Mouse (Mus musculus): ENCODE data around the gene Aar2. TPM values are rescaled to one million over a fixed set of nuclear protein-coding genes. Genes with fewer than 3 reads are reported as not detected.

Gene Aar2
- polyA plus RNA-seq, 1 experiment: 16.4 TPM

DNA sequence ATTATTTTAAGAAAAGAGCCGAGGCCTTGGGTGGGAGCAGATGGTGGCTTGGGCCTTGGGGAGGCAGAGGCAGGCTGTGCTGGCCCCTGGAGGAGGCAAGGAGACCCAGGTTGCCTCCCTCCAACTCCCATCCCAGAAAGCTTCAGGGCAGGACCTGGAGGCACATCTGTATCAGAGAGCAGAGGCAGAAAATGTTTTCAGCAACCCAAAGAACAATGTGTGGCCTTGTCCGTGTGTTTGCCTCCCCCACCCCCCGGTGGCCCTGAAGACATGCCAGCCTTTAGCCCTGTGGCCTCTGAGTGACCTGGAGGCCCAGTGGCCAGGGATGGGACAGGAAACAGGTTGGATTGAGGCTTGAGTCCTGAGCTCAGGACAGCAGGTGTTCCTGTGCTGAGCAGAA lies 57.8 kb downstream of the Aar2 start:
- Histone ChIP-seq H3K36me3 (ENCODE audit: control insufficient read depth, insufficient read depth, low read length, poor library complexity, severe bottlenecking) (no peaks in the 10 kb centered on the region), H3K27me3 (ENCODE audit: control insufficient read depth, insufficient read depth, low read length, poor library complexity, severe bottlenecking) (no peaks in the 10 kb centered on the region), H3K9me3 (replicated peaks; ENCODE audit: control insufficient read depth, insufficient read depth, low read length, poor library complexity, severe bottlenecking) (no peaks in the 10 kb centered on the region), H3K4me3 (ENCODE audit: low read depth, low read length) (no peak overlapping the region), H3K9ac (ENCODE audit: low read depth, poor library complexity, severe bottlenecking) (no peak overlapping the region), H3K4me1 (ENCODE audit: control insufficient read depth, insufficient read depth, low read length) (peaks cover 4% of the 10 kb centered on the region), H3K27ac (ENCODE audit: insufficient read depth, low read length) (no peak overlapping the region)
- TF ChIP-seq CTCF (IDR thresholded peaks at IDR 0.05; ENCODE audit: low read depth, low read length): no peak
- TF ChIP-seq POLR2A (IDR thresholded peaks at IDR 0.05; ENCODE audit: insufficient read depth, low read length): no peak
- TF ChIP-seq EP300 (IDR thresholded peaks at IDR 0.05; ENCODE audit: insufficient read depth, low read depth, low read length): no peak

DNA sequence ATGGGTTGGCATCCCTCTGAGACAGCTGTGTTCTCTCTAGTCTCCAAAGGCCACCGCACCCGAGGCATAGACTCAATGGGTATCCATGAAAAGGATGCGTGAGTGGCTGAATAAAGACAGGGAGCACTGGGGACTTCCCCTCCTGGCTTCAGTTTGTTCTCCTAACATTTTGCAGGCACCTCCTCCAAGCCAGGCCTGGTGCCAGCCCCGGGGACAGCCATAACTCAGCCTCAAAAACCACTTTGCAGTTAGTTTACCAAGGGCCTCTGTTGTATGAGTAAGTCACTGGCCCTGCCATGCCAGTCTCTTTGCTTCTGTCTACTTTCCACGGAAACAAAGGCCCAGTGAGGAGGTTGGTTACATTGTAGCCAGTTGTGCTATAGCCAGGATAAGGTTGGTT lies 58.6 kb downstream of the Aar2 start:
- H3K4me3 ChIP-seq (ENCODE audit: low read depth, low read length): no peak overlapping the region
- peaks cover 4% of the 10 kb centered on the region for H3K4me1 ChIP-seq (ENCODE audit: control insufficient read depth, insufficient read depth, low read length)
- no peak overlapping the region for H3K27ac ChIP-seq (ENCODE audit: insufficient read depth, low read length)
- H3K36me3 ChIP-seq (ENCODE audit: control insufficient read depth, insufficient read depth, low read length, poor library complexity, severe bottlenecking): no peaks in the 10 kb centered on the region
- H3K9ac ChIP-seq (ENCODE audit: low read depth, poor library complexity, severe bottlenecking): no peak overlapping the region
- TF ChIP-seq POLR2A (IDR thresholded peaks at IDR 0.05; ENCODE audit: insufficient read depth, low read length) (no peak), EP300 (IDR thresholded peaks at IDR 0.05; ENCODE audit: insufficient read depth, low read depth, low read length) (no peak), CTCF (IDR thresholded peaks at IDR 0.05; ENCODE audit: low read depth, low read length) (no peak)
- H3K27me3 ChIP-seq (ENCODE audit: control insufficient read depth, insufficient read depth, low read length, poor library complexity, severe bottlenecking): no peaks in the 10 kb centered on the region
- no peaks in the 10 kb centered on the region for H3K9me3 ChIP-seq (replicated peaks; ENCODE audit: control insufficient read depth, insufficient read depth, low read length, poor library complexity, severe bottlenecking)

GRCm38 (mm10) chr2:156613081-156613540 lies 65.7 kb downstream of the Aar2 start:
- H3K36me3 ChIP-seq (ENCODE audit: control insufficient read depth, insufficient read depth, low read length, poor library complexity, severe bottlenecking): no peaks in the 10 kb centered on the region
- TF ChIP-seq CTCF (IDR thresholded peaks at IDR 0.05; ENCODE audit: low read depth, low read length) (peak; percentile 62), POLR2A (IDR thresholded peaks at IDR 0.05; ENCODE audit: insufficient read depth, low read length) (no peak)
- H3K27ac ChIP-seq (ENCODE audit: insufficient read depth, low read length): no peak overlapping the region
- peak overlapping the region; percentile 97 for H3K4me3 ChIP-seq (ENCODE audit: low read depth, low read length)
- peak overlapping the region; percentile 85 for H3K9ac ChIP-seq (ENCODE audit: low read depth, poor library complexity, severe bottlenecking)
- no peaks in the 10 kb centered on the region for H3K4me1 ChIP-seq (ENCODE audit: control insufficient read depth, insufficient read depth, low read length)
- H3K27me3 ChIP-seq (ENCODE audit: control insufficient read depth, insufficient read depth, low read length, poor library complexity, severe bottlenecking): no peaks in the 10 kb centered on the region
- no peaks in the 10 kb centered on the region for H3K9me3 ChIP-seq (replicated peaks; ENCODE audit: control insufficient read depth, insufficient read depth, low read length, poor library complexity, severe bottlenecking)

GRCm38 (mm10) chr2:156613541-156614257 lies 66.3 kb downstream of the Aar2 start, which contains the start of gene Dlgap4:
Dlgap4 (plus strand) TSS chr2:156613705.
- Histone ChIP-seq H3K4me3 (ENCODE audit: low read depth, low read length) (peak within 1 kb of the TSS; percentile 97), H3K36me3 (ENCODE audit: control insufficient read depth, insufficient read depth, low read length, poor library complexity, severe bottlenecking) (no peaks in the 10 kb centered on the region), H3K4me1 (ENCODE audit: control insufficient read depth, insufficient read depth, low read length) (no peaks in the 10 kb centered on the region), H3K27me3 (ENCODE audit: control insufficient read depth, insufficient read depth, low read length, poor library complexity, severe bottlenecking) (no peaks in the 10 kb centered on the region), H3K9me3 (replicated peaks; ENCODE audit: control insufficient read depth, insufficient read depth, low read length, poor library complexity, severe bottlenecking) (no peaks in the 10 kb centered on the region), H3K9ac (ENCODE audit: low read depth, poor library complexity, severe bottlenecking) (peak within 1 kb of the TSS; percentile 85), H3K27ac (ENCODE audit: insufficient read depth, low read length) (no peak within 1 kb of the TSS)
- no peak for TF ChIP-seq EP300 (IDR thresholded peaks at IDR 0.05; ENCODE audit: insufficient read depth, low read depth, low read length)

DNA sequence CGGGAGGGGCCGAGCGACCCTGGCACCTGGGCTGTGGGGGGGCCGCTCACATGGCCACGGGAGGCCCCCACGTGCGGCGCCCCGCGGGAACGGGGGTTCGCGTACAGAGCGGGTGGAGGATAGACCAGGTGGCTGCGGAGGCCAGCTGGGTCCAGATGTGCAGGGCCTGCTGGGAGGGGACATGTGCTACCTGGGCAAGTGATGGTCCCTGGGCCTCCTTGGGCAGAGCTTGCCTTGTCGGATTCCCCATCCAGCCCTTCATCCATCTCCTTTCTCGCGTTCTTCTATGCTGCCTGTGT lies 66.8 kb downstream of the Aar2 start:
- Histone ChIP-seq H3K27me3 (ENCODE audit: control insufficient read depth, insufficient read depth, low read length, poor library complexity, severe bottlenecking) (no peaks in the 10 kb centered on the region), H3K36me3 (ENCODE audit: control insufficient read depth, insufficient read depth, low read length, poor library complexity, severe bottlenecking) (no peaks in the 10 kb centered on the region), H3K9me3 (replicated peaks; ENCODE audit: control insufficient read depth, insufficient read depth, low read length, poor library complexity, severe bottlenecking) (no peaks in the 10 kb centered on the region), H3K4me3 (ENCODE audit: low read depth, low read length) (peak overlapping the region; percentile 56), H3K9ac (ENCODE audit: low read depth, poor library complexity, severe bottlenecking) (peak overlapping the region; percentile 85), H3K4me1 (ENCODE audit: control insufficient read depth, insufficient read depth, low read length) (no peaks in the 10 kb centered on the region), H3K27ac (ENCODE audit: insufficient read depth, low read length) (no peak overlapping the region)
- TF ChIP-seq CTCF (IDR thresholded peaks at IDR 0.05; ENCODE audit: low read depth, low read length) (no peak), POLR2A (IDR thresholded peaks at IDR 0.05; ENCODE audit: insufficient read depth, low read length) (no peak), EP300 (IDR thresholded peaks at IDR 0.05; ENCODE audit: insufficient read depth, low read depth, low read length) (no peak)

DNA sequence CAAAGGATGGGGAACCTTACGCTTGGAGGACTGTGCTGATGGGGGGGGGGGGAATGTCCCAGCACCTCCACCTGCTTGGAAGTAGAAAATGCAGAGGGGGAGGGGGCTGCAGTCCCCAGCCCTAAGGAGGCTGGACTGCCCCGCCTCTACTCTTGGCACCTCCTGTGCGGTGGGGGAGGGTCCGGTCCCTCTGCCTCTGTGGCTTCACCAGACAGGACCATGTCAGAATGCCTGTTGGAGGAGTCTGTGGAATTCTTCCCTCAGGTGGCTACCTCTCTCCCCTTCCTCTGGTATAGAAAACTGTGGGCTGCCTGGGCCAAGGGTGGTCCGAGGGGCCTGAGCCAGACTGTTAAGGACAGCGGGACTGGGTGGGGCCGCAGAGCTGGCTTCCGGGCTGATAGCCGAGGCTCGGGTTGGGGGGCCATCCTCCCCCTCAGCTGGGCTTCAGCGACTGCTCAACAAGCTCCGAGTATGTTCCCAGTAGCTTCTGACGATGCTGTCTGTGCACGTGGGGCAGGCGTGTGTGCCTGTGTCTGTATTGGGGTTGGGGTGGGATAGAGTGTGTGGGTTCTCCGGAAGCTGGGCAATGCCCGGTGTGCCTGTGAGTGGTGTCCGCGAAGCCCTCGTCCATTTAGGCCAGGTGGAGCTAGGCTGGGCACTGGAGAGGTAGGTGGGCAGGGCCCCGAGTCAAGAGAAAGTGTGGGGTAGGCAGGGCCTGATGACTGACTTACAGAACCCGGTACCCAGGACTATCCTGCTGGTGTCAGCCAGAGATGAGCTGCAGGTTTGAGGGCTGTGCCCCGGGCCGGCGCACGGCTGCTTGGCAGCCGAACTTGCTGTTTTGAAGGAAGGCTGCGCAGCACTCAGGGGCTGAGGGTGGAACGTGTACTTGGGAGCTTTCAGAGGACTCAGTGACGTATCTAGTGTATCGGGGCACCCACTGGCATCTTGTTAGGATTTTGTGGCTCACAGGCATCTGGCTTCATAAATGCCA lies 67.6 kb downstream of the Aar2 start:
- H3K36me3 ChIP-seq (ENCODE audit: control insufficient read depth, insufficient read depth, low read length, poor library complexity, severe bottlenecking): no peaks in the 10 kb centered on the region
- peak overlapping the region; percentile 56 for H3K4me3 ChIP-seq (ENCODE audit: low read depth, low read length)
- H3K27me3 ChIP-seq (ENCODE audit: control insufficient read depth, insufficient read depth, low read length, poor library complexity, severe bottlenecking): no peaks in the 10 kb centered on the region
- TF ChIP-seq POLR2A (IDR thresholded peaks at IDR 0.05; ENCODE audit: insufficient read depth, low read length): no peak
- TF ChIP-seq EP300 (IDR thresholded peaks at IDR 0.05; ENCODE audit: insufficient read depth, low read depth, low read length): no peak
- no peak for TF ChIP-seq CTCF (IDR thresholded peaks at IDR 0.05; ENCODE audit: low read depth, low read length)
- H3K4me1 ChIP-seq (ENCODE audit: control insufficient read depth, insufficient read depth, low read length): no peaks in the 10 kb centered on the region
- H3K27ac ChIP-seq (ENCODE audit: insufficient read depth, low read length): no peak overlapping the region
- peak overlapping the region; percentile 85; the same call in 1 of the 2 replicates for H3K9ac ChIP-seq (ENCODE audit: low read depth, poor library complexity, severe bottlenecking)
- no peaks in the 10 kb centered on the region for H3K9me3 ChIP-seq (replicated peaks; ENCODE audit: control insufficient read depth, insufficient read depth, low read length, poor library complexity, severe bottlenecking)
